Mouse (Mus musculus) olfactory bulb, adult 2 months (tissue): Measurements from ENCODE around the gene Gper1.

ENCODE experiments used
- CTCF ChIP-seq: fragments of 200-500 bp; IDR thresholded peaks from 2 replicates; pipeline ENCODE4 v1.5.1; 2012; ENCODE audit warnings: low read depth, mild to moderate bottlenecking, low read length, moderate library complexity; ENCODE audit not compliant: insufficient read depth
- POLR2A ChIP-seq: fragments of 200-500 bp; IDR thresholded peaks from 2 replicates; pipeline ENCODE4 v1.6.1; 2012; ENCODE audit warnings: mild to moderate bottlenecking, low read depth, low read length, moderate library complexity; ENCODE audit not compliant: insufficient read depth

- TF ChIP-seq POLR2A (no peak), CTCF (no peak)
These were observed 31.5 kb upstream of the Gper1 start for GRCm38 (mm10) chr5:139391309-139391990.
